Mouse (Mus musculus) liver, adult 2 months (tissue): ENCODE measurements at regions not wholly inside any gene's neighbourhood (a gene's known extent, or its start where the extent isn't known, plus 50 kb on each side); places are given as distances from the start of the nearest gene placed in this dataset.

Source experiments
- DNase-seq: peaks from one replicate; pipeline ENCODE4 v3.0.0-alpha.2; 2011; ENCODE audit warnings: low read depth, low spot score; ENCODE audit errors: extremely low read depth
- H3K27ac ChIP-seq: fragments of 200-500 bp; replicated peaks from 2 replicates; pipeline ENCODE4 v1.5.1; 2012; ENCODE audit warnings: low read depth, mild to moderate bottlenecking, control low read depth, inconsistent platforms, low read length; ENCODE audit not compliant: insufficient read depth
- H3K27me3 ChIP-seq: fragments of 200-500 bp; 2 replicates; pipeline ENCODE4 v1.6.1; 2012; ENCODE audit warnings: mild to moderate bottlenecking, moderate library complexity, low read length, inconsistent platforms; ENCODE audit not compliant: control insufficient read depth, insufficient read depth
- H3K36me3 ChIP-seq: fragments of 200-500 bp; 2 replicates; pipeline ENCODE4 v1.6.1; 2012; ENCODE audit warnings: low read length, inconsistent platforms; ENCODE audit not compliant: control insufficient read depth, insufficient read depth
- H3K4me1 ChIP-seq: fragments of 200-500 bp; 2 replicates; pipeline ENCODE4 v1.6.1; 2011; ENCODE audit warnings: low read length; ENCODE audit not compliant: control insufficient read depth, insufficient read depth
- H3K4me3 ChIP-seq: fragments of 200-500 bp; 2 replicates; pipeline ENCODE4 v1.5.1; 2011; ENCODE audit warnings: low read depth, mild to moderate bottlenecking, control low read depth, low read length, moderate library complexity; ENCODE audit not compliant: insufficient read depth
- H3K79me2 ChIP-seq: fragments of 200-500 bp; 2 replicates; pipeline ENCODE4 v1.6.1; 2012; ENCODE audit warnings: inconsistent platforms, mild to moderate bottlenecking, low read length, moderate library complexity; ENCODE audit not compliant: control insufficient read depth, insufficient read depth
- H3K9ac ChIP-seq: fragments of 200-500 bp; 2 replicates; pipeline ENCODE4 v1.6.1; 2012; ENCODE audit warnings: low read depth, mild to moderate bottlenecking, control low read depth, inconsistent platforms, low read length
- CTCF ChIP-seq: fragments of 200-500 bp; IDR thresholded peaks from 2 replicates; pipeline ENCODE4 v1.5.1; 2011; ENCODE audit warnings: low read depth, low read length, control low read depth
- POLR2A ChIP-seq: fragments of 200-500 bp; IDR thresholded peaks from 2 replicates; pipeline ENCODE4 v1.6.1; 2011; ENCODE audit warnings: low read length, control low read depth; ENCODE audit not compliant: insufficient read depth; ENCODE audit errors: extremely low read depth
- WGBS: fragments of 180-500 bp; shearing (Covaris S2); methylation state at CpG from one replicate; pipeline ENCODE4 v1.1.7; 2018; 5-methylcytosine and 5-hydroxymethylcytosine counted together

GRCm38 (mm10) chr13:39702621-39703020 lies 658.6 kb downstream of the Ofcc1 start:
- 28% methylated on average over 2 of the region's 2 CpGs for WGBS
- TF ChIP-seq POLR2A, result no peak
- TF ChIP-seq CTCF, result no peak
- H3K9ac ChIP-seq, result no peak overlapping the region

DNA sequence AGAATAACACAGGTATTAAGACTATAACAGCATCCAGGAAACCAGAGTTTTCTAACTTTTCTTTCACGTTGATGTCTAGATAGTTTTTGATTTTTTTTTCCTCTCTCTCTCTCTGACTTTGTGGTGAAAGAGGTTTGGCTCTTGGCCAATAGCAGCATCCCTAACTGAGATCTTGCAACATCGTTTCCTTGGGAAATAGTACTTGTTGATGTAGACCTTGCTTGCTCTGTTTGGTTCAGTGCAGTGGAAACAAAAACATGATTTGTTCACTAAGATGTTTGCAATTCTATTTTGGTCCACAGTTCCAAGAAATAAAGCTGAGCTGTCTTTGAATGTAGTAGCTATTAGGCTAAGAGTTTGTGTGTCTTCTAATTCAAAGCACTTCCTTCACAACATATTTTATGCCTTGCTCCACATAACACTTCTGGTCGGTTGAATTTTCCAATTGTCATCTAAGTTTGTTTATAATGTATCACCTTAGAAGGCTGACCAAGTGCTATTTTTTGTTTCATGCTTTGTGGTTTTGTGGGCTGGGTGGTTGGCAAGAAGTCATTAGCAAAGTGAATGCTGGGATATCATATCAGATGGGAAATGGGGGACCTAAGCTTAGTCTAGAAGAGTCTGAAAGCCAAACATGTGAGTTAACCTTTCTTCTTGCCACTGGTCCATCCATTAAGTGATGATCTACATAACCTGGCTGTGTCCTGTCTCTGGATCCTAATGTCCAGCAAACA lies 669.8 kb downstream of the Ofcc1 start:
- TF ChIP-seq CTCF (no peak), POLR2A (no peak)
- Histone ChIP-seq H3K27me3 (no peaks in the 10 kb centered on the region), H3K36me3 (no peaks in the 10 kb centered on the region), H3K9ac (no peak overlapping the region), H3K4me1 (peaks cover 2% of the 10 kb centered on the region; the same call in 1 of the 2 replicates), H3K4me3 (no peak overlapping the region), H3K27ac (no peak overlapping the region), H3K79me2 (no peaks in the 10 kb centered on the region)
- DNase-seq, result peak; percentile 76
- 42% methylated on average over 3 of the region's 3 CpGs for WGBS

More at GRCm38 (mm10) chr13:39702621-39703020, 658.6 kb downstream of the Ofcc1 start:
- Histone ChIP-seq H3K4me3 (no peak overlapping the region), H3K79me2 (no peaks in the 10 kb centered on the region), H3K27ac (no peak overlapping the region), H3K4me1 (no peaks in the 10 kb centered on the region), H3K27me3 (no peaks in the 10 kb centered on the region), H3K36me3 (no peaks in the 10 kb centered on the region)
- DNase-seq, result peak; percentile 92

GRCm38 (mm10) chr13:39664548-39664947 lies 696.7 kb downstream of the Ofcc1 start:
- H3K27me3 ChIP-seq, result no peaks in the 10 kb centered on the region
- no peaks in the 10 kb centered on the region for H3K36me3 ChIP-seq
- H3K9ac ChIP-seq, result no peak overlapping the region
- peak; percentile 98 for DNase-seq
- no peak overlapping the region for H3K27ac ChIP-seq
- WGBS, result 15% methylated on average over 1 of the region's 1 CpGs
- H3K4me1 ChIP-seq, result peaks cover 4% of the 10 kb centered on the region
- H3K4me3 ChIP-seq, result no peak overlapping the region
- H3K79me2 ChIP-seq, result no peaks in the 10 kb centered on the region
- TF ChIP-seq CTCF, result no peak
- TF ChIP-seq POLR2A, result no peak

GRCm38 (mm10) chr13:39649457-39649856 lies 688.8 kb upstream of the Slc35b3 start:
- WGBS, result 61% methylated on average over 12 of the region's 12 CpGs
- H3K27me3 ChIP-seq, result no peaks in the 10 kb centered on the region
- no peaks in the 10 kb centered on the region for H3K4me1 ChIP-seq
- H3K36me3 ChIP-seq, result no peaks in the 10 kb centered on the region
- no peak overlapping the region for H3K27ac ChIP-seq
- TF ChIP-seq CTCF (no peak), POLR2A (no peak)
- H3K4me3 ChIP-seq, result no peak overlapping the region
- H3K9ac ChIP-seq, result no peak overlapping the region
- DNase-seq, result no peak
- H3K79me2 ChIP-seq, result no peaks in the 10 kb centered on the region

DNA sequence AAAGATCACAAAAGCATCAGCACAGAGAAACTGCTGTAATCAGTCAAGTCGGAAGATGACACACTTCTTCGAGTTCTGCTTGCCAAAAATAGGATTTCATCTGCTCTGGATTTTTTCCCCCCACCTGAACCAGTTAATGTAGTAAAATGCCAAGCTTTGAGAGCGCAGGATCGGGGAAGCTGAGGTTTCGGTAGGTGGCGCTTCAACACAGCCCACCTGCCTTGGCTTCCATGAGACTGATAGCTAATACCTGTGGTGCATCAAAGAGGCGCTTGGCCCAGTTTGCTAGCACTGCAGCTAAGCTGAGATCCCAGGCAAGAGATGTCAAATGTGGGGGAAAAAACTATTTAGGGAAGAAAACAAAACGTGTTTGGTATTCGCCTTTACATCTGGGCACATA lies 686.7 kb upstream of the Slc35b3 start:
- H3K27ac ChIP-seq, result no peak overlapping the region
- H3K4me1 ChIP-seq, result no peaks in the 10 kb centered on the region
- DNase-seq, result peak; percentile 44
- no peak overlapping the region for H3K9ac ChIP-seq
- no peaks in the 10 kb centered on the region for H3K27me3 ChIP-seq
- no peak overlapping the region for H3K4me3 ChIP-seq
- H3K36me3 ChIP-seq, result no peaks in the 10 kb centered on the region
- 10% methylated on average over 9 of the region's 9 CpGs for WGBS
- no peaks in the 10 kb centered on the region for H3K79me2 ChIP-seq
- TF ChIP-seq POLR2A (no peak), CTCF (peak; percentile 91)

- 85% methylated on average over 8 of the region's 8 CpGs for WGBS
- no peak for TF ChIP-seq POLR2A
- no peak for TF ChIP-seq CTCF
- Histone ChIP-seq H3K36me3 (no peaks in the 10 kb centered on the region), H3K27me3 (no peaks in the 10 kb centered on the region), H3K27ac (no peak overlapping the region), H3K79me2 (no peaks in the 10 kb centered on the region), H3K4me1 (no peaks in the 10 kb centered on the region), H3K4me3 (no peak overlapping the region), H3K9ac (no peak overlapping the region)
- DNase-seq, result no peak
Measured at GRCm38 (mm10) chr13:39631506-39632132, 670.9 kb upstream of the Slc35b3 start.
